Mouse (Mus musculus) urinary bladder, postnatal 4 days (tissue): ENCODE results near the gene Gm20604.
A peak's percentile ranks its signal among the peaks of the same experiment; 100 is the strongest.

Experiments
- DNase-seq, 2 experiments: peaks; one replicate each; pipeline ENCODE4 v3.0.0; 2021 to 2022; ENCODE audit warnings: low spot score in 2 of 2

The Gm20604 gene

GRCm38 (mm10) chr12:102758403-102758756, at the start of gene Gm20604:
TSS of gene Gm20604 (minus strand) at chr12:102758672.
- no peak for DNase-seq

- no peak for DNase-seq
These were observed 41.1 kb upstream of the Gm20604 start for GRCm38 (mm10) chr12:102799528-102799927.

- DNase-seq, result no peak
These were observed 29.5 kb upstream of the Gm20604 start for GRCm38 (mm10) chr12:102787927-102788326.

- no peak for DNase-seq
These were observed 27.1 kb upstream of the Gm20604 start for GRCm38 (mm10) chr12:102785593-102785985.

GRCm38 (mm10) chr12:102784899-102785592, 26.6 kb upstream of the Gm20604 start:
- DNase-seq, result no peak

GRCm38 (mm10) chr12:102782841-102783240, 24.4 kb upstream of the Gm20604 start:
- DNase-seq, result no peak

GRCm38 (mm10) chr12:102779452-102779851, 21.0 kb upstream of the Gm20604 start:
- DNase-seq, result no peak

- no peak for DNase-seq
These were observed 19.7 kb upstream of the Gm20604 start for GRCm38 (mm10) chr12:102778151-102778550.

GRCm38 (mm10) chr12:102776035-102776434, 17.6 kb upstream of the Gm20604 start:
- DNase-seq, result no peak

- DNase-seq, result no peak
These were observed 14.2 kb upstream of the Gm20604 start for GRCm38 (mm10) chr12:102772676-102773075.

GRCm38 (mm10) chr12:102771601-102772000, 13.1 kb upstream of the Gm20604 start:
- DNase-seq, result no peak

GRCm38 (mm10) chr12:102769000-102769399, 10.5 kb upstream of the Gm20604 start:
- DNase-seq, result no peak

GRCm38 (mm10) chr12:102763696-102764095, 5.2 kb upstream of the Gm20604 start:
- DNase-seq, result no peak

GRCm38 (mm10) chr12:102761668-102762067, 3.2 kb upstream of the Gm20604 start:
- no peak for DNase-seq

GRCm38 (mm10) chr12:102758936-102759335, 464 bp upstream of the Gm20604 start:
- DNase-seq, result no peak

GRCm38 (mm10) chr12:102757689-102758402, 626 bp downstream of the Gm20604 start, which contains the start of the genes Gm28051, Gon7 and Ubr7:
TSS of gene Gm28051 (minus strand) at chr12:102757765.
TSS of gene Gon7 (minus strand) at chr12:102757803.
TSS of gene Ubr7 (plus strand) at chr12:102757967.
- DNase-seq, result peak; percentile 93 to 96

GRCm38 (mm10) chr12:102757055-102757688, 1.3 kb downstream of the Gm20604 start:
- DNase-seq, result no peak

- DNase-seq, result no peak
These were observed 2.2 kb downstream of the Gm20604 start for GRCm38 (mm10) chr12:102756304-102756703.

GRCm38 (mm10) chr12:102748256-102748655, 10.2 kb downstream of the Gm20604 start:
- DNase-seq, result no peak

- no peak for DNase-seq
These were observed 13.6 kb downstream of the Gm20604 start for GRCm38 (mm10) chr12:102744839-102745238.

- DNase-seq, result peak; percentile 79 to 91
These were observed 14.6 kb downstream of the Gm20604 start, which contains the start of the genes Moap1 and Tmem251 for GRCm38 (mm10) chr12:102743589-102744574. TSS of gene Moap1 (minus strand) at chr12:102743661. TSS of gene Tmem251 (plus strand) at chr12:102743762.
